Mouse (Mus musculus) adrenal gland (tissue): ENCODE measurements around the gene Pip5kl1.

Source experiments
- intact Hi-C: fragments of 180-260 bp; cut with DNase I; formaldehyde crosslinking; loops from one replicate; pipeline ENCODE4 v1.15.1; 2025

Pip5kl1 gene

DNA sequence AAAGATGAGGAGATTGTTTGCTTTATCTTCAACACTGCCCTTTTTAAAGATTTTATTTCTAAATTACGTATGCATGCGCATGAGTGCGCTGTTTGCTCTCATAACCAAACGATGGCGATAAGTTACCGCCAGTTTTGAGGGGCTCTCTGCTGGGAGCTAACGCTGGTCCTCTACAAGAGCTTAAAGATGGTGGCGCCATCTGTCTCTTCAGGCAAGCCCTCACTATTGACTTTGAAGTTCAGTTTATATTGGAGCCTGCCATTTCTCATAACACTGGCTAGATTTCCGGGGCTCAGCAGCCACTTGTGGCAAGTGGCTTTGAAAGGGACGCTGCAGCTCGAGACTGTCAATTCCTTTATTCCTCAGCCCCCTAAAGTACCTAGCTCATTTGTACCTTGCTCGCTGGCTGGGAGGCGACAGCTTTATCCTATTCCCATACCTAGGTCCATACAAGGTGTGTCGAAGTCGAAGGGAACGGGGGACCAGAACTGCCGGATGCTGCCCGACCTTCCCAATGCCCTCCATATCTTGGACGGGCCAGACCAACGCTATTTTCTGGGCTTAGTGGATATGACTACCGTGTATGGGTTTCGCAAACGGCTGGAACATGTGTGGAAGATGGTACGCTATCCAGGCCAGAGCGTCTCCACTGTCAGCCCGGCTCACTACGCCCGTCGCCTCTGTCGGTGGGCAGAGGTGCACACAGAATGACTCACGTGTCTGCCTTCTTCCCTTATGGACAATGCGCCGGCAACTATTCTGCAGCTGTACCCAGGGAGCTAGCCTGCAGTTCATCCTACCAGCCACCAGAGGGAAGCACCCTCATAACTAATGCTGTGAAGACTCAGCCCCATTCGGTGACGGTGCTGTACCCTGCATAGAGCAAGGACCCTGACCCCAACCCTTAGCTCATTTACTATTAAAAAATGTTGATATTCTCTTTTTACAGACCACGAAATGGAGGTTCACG is 8.5 kb downstream of the Pip5kl1 start:
- intact Hi-C loops: loop anchor here (2.0 kb wide), 1 partner anchor 20 kb away; no protein-coding TSS in a partner anchor

DNA sequence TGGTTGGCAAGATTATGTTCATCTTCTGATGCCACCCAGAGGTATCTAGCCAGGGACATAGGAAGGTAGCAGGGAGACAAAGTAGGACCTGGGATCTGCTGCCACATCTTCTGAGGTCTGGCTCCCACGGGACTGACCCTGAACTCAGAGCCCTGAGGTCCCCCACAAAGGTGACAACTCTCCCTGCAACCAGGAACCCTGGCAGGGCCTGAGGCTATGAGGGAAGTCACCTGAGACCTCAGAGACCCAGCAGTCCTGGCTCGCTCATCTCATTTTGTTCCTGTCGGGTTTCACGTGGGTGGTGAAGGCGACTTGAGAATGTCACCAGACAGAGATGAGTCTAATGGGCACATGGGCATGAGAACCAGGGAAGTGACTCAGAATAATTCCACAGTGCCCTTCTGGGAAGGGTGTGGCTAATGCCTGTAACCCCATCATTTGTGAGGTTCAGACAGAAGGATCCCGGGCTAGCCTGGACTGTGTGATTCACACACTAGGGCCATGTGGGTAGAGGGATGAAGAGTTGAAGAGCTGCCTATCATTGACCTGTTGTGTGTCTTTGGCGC is 10.6 kb downstream of the Pip5kl1 start:
- intact Hi-C loops: no loop called here

GRCm38 (mm10) chr2:32586871-32587351 is 12.3 kb downstream of the Pip5kl1 start, which contains the start of gene St6galnac4:
Gene St6galnac4, plus strand, starts transcription at chr2:32587095.
- intact Hi-C loops: no loop called here

DNA sequence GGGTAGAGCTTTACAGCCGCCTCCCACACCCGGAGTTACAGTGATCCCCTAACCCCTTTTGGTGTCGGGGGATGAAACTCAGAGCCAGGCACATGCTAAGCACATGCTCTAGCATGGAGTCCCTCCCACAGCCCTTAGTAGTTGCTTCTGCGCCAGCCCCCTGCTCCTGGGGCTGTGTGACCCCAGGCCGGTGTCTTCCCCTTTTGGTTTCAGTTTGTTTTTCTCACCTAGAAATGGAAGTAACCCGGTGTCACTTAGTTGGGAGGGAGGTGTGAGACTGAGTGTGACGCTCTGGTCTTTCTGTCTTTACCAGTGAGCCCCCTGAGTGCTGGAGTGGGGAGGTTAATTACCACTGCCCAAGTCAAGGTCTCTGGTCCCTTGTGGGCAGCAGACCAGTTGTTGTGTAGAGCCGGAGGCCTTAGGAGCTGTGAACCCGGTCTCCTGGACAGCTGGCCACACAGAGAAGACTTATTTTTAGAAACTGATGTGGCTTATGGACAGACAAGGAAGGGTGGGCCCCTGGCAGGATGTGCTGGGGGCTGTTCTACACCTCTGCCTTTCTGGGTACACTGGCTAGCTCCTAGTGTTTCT is 13.2 kb downstream of the Pip5kl1 start:
- intact Hi-C loops: no loop called here

DNA sequence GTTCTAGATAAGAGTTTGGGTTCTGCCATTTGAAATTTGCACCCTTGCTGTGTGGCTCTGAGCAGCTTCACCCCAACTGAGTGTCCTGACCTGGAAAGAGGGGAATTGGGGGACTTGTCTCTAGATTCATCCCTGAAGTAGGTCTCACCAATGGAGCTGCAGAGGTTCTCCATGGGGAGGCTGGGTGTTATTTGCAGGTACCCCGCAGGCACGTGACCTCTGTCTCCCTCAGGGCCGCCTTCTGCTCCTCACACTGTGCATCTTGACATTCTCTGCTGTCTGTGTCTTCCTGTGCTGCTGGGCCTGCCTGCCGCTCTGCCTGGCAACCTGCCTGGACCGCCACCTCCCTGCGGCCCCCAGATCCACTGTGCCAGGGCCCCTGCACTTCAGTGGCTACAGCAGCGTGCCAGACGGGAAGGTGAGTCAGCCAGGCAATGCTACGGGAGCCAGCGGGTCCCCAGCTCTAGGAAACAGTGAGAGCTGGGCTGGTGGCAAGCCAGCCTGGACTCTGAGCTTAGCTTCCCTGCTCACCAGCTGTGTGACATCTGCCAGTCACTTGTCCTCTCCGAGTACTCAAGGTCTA is 14.7 kb downstream of the Pip5kl1 start:
- intact Hi-C loops: no loop called here

GRCm38 (mm10) chr2:32590224-32590623 is 15.6 kb downstream of the Pip5kl1 start:
- intact Hi-C loops: no loop called here

GRCm38 (mm10) chr2:32591249-32591648 is 16.7 kb downstream of the Pip5kl1 start:
- intact Hi-C loops: no loop called here

GRCm38 (mm10) chr2:32596725-32597124 is 22.1 kb downstream of the Pip5kl1 start:
- intact Hi-C loops: no loop called here

- intact Hi-C loops: no loop called here
These were observed 22.7 kb downstream of the Pip5kl1 start for GRCm38 (mm10) chr2:32597248-32597647.

- intact Hi-C loops: no loop called here
These were observed 23.1 kb downstream of the Pip5kl1 start for GRCm38 (mm10) chr2:32597699-32598098.

DNA sequence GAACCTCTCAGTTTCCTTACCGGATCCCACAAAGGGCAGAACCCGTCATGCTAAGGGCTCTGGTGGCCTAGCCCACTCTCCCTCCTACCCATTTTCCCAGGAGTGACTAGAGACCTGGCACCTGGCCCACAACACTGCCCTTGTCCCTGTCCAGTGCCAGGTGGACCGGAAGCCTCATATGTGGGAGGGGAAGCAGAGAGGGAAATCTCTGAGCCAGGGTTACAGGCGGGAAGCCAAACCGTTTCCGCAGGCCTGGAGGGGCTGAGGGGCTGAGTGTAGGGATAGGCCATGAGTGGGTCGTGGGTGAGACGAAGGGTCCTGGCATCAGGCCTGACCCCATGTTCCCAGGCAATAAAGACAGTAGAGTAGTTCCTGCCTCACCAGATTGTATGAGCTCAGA is 23.9 kb downstream of the Pip5kl1 start:
- intact Hi-C loops: no loop called here

DNA sequence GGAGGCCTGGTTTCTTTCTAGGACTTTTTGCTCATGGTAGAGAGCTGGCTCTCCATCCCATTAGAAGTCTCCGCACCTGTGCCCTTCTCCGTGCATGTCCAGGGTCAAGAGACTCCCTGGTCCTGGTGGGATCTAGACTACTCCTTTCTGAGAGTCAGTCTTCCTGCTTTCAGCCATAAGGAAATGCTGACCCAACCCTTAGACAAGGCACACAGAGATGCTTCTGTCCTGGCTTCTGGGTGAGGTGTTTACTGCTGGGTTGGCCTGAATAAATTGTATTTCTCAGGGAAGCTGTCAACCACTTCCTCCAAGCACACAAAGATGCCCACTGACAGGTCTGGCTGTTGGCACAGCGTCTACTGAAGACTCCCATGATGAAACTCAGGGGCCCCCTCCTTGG is 24.8 kb downstream of the Pip5kl1 start, which contains the start of gene St6galnac6:
Gene St6galnac6, plus strand, starts transcription at position 301 of the 400 bp plus-strand sequence.
- intact Hi-C loops: no loop called here

DNA sequence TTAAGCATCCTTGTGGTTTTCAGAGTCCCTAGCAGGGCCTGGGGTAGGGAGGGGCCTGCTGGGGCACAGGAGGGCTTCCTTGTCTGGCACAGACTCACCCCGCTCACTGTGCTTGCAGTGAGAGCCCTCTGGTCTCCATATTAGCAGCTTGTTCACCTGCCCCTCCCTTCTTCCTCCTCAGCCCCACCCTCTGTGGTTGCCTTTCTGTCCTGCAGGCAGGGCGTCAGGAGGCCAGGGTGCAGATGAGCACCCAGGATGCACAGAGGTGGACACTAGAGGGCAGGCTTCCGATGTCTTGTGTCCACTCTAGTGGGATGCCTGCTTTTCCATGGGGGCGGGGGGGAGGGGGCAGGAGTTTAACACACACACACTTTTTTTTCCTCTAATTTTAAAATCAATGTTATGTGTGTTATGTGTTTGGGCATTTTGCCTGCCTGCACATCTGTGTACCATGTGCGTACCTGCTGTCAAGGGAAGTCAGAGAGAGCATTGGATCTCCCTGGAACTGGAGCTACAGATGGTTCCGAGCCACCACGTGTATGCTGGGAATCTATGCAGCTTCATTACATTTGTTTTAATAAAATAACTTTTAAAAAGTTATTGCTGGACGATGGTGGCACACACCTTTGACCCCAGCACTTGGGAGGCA is 26.9 kb downstream of the Pip5kl1 start:
- intact Hi-C loops: loop anchor here (2.0 kb wide), 1 partner anchor 19 kb away; no protein-coding TSS in a partner anchor

- intact Hi-C loops: loop anchor here (2.0 kb wide), 1 partner anchor 20 kb away; no protein-coding TSS in a partner anchor
These were observed 28.0 kb downstream of the Pip5kl1 start for GRCm38 (mm10) chr2:32602600-32603054.

- intact Hi-C loops: no loop called here
These were observed 30.0 kb downstream of the Pip5kl1 start for GRCm38 (mm10) chr2:32604631-32605030.

- intact Hi-C loops: no loop called here
These were observed 31.9 kb downstream of the Pip5kl1 start for GRCm38 (mm10) chr2:32606161-32607142.

DNA sequence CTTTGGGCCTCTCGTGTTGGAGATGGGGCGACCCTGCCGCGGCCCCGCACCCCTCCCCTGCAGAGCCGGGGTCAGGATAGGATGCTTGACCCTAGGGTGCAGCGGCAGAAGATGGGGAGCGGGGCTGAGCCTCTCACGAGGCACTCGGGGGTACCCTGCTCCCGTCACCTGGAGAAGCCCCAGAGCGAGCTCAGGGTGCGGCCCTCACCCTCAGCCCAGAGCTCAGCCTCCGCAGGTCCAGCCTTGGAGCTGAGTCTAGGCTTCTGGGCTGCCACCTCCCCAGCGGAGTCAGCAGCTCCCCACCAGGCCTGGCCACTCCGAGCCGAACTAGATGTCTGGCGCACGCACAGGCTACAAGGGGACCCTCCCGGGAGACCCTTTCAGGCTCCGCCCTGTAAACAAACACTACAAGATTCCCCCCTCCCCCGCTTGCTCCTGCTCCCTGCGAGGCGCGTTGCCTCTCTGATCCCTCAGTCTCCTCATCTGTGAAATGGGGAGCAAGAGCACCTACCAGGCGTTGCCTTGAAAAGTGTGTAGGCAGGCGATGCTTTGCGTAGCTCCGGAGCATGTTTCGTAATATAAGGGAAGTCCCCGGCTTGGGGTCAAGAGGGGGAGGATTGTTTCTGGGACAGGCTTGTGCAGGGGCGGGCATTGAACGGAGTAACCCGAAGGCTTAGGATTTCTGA is 32.8 kb downstream of the Pip5kl1 start:
- intact Hi-C loops: no loop called here

GRCm38 (mm10) chr2:32608141-32608777 is 33.7 kb downstream of the Pip5kl1 start:
- intact Hi-C loops: no loop called here
